Mouse (Mus musculus): ENCODE data around the gene Chchd1.

Chchd1 gene

GRCm38 (mm10) chr14:20724043-20724442, 21.2 kb downstream of the Chchd1 start:
- DNase-seq (ENCODE audit: extremely low spot score, low spot score) = peak; percentile 62

- no peak for DNase-seq (ENCODE audit: extremely low spot score, low spot score)
Observed at GRCm38 (mm10) chr14:20725660-20726339, 23.0 kb downstream of the Chchd1 start.

GRCm38 (mm10) chr14:20729871-20730270, 27.1 kb downstream of the Chchd1 start:
- no peak for DNase-seq (ENCODE audit: extremely low spot score, low spot score)

GRCm38 (mm10) chr14:20730853-20731602, 28.2 kb downstream of the Chchd1 start:
- no peak for DNase-seq (ENCODE audit: extremely low spot score, low spot score)

GRCm38 (mm10) chr14:20733041-20733951, 30.5 kb downstream of the Chchd1 start:
- DNase-seq (ENCODE audit: extremely low spot score, low spot score) = no peak

- DNase-seq (ENCODE audit: extremely low spot score, low spot score) = peak; percentile 92
Observed at GRCm38 (mm10) chr14:20733952-20734774, 31.4 kb downstream of the Chchd1 start, which contains the start of gene Ndst2. TSS of gene Ndst2 (minus strand) at chr14:20734562.

- DNase-seq (ENCODE audit: extremely low spot score, low spot score) = no peak
Observed at GRCm38 (mm10) chr14:20735052-20735451, 32.2 kb downstream of the Chchd1 start.

- no peak for DNase-seq (ENCODE audit: extremely low spot score, low spot score)
Observed at GRCm38 (mm10) chr14:20735892-20736390, 33.1 kb downstream of the Chchd1 start.

- DNase-seq (ENCODE audit: extremely low spot score, low spot score) = peak; percentile 34
Observed at GRCm38 (mm10) chr14:20737306-20737705, 34.5 kb downstream of the Chchd1 start.

- DNase-seq (ENCODE audit: extremely low spot score, low spot score) = no peak
Observed at GRCm38 (mm10) chr14:20738511-20738910, 35.7 kb downstream of the Chchd1 start.

- no peak for DNase-seq (ENCODE audit: extremely low spot score, low spot score)
Observed at GRCm38 (mm10) chr14:20741301-20741700, 38.5 kb downstream of the Chchd1 start.

GRCm38 (mm10) chr14:20743614-20744013, 40.8 kb downstream of the Chchd1 start:
- no peak for DNase-seq (ENCODE audit: extremely low spot score, low spot score)

- DNase-seq (ENCODE audit: extremely low spot score, low spot score) = no peak
Observed at GRCm38 (mm10) chr14:20746935-20747334, 44.1 kb downstream of the Chchd1 start.

GRCm38 (mm10) chr14:20748388-20748787, 45.6 kb downstream of the Chchd1 start:
- no peak for DNase-seq (ENCODE audit: extremely low spot score, low spot score)

- DNase-seq (ENCODE audit: extremely low spot score, low spot score) = no peak
Observed at GRCm38 (mm10) chr14:20749494-20750051, 46.8 kb downstream of the Chchd1 start.

GRCm38 (mm10) chr14:20750503-20750902, 47.7 kb downstream of the Chchd1 start:
- no peak for DNase-seq (ENCODE audit: extremely low spot score, low spot score)

- no peak for DNase-seq (ENCODE audit: extremely low spot score, low spot score)
Observed at GRCm38 (mm10) chr14:20753792-20754191, 51.0 kb downstream of the Chchd1 start.
